Mouse (Mus musculus) kidney, postnatal 10 days (tissue): ENCODE data around the gene Nme1.
"Not testable (repeated sequence)": the region's sequence is repeated elsewhere in the genome, so short reads cannot be mapped to it uniquely, and the experiment has no call there.

Experiments used
- DNase-seq: peaks from one replicate; pipeline ENCODE4 v3.0.0; 2021; ENCODE audit warnings: mixed read lengths

The Nme1 gene

GRCm38 (mm10) chr11:93963013-93963412 lies 5.3 kb downstream of the Nme1 start:
- no peak for DNase-seq

- no peak for DNase-seq
Observed at GRCm38 (mm10) chr11:93961482-93961881, 6.8 kb downstream of the Nme1 start.

- DNase-seq: no peak
Observed at GRCm38 (mm10) chr11:93957746-93958145, 10.6 kb downstream of the Nme1 start.

- DNase-seq: no peak
Observed at GRCm38 (mm10) chr11:93957031-93957555, 11.2 kb downstream of the Nme1 start.

GRCm38 (mm10) chr11:93956159-93956558 lies 12.2 kb downstream of the Nme1 start, which contains the start of gene Nme2:
Gene Nme2 (minus strand): TSS chr11:93956259.
- no peak for DNase-seq

- peak; percentile 97 for DNase-seq
Observed at GRCm38 (mm10) chr11:93955256-93956150, 12.8 kb downstream of the Nme1 start.

GRCm38 (mm10) chr11:93954738-93955255 lies 13.5 kb downstream of the Nme1 start:
- no peak for DNase-seq

GRCm38 (mm10) chr11:93952376-93952775 lies 15.9 kb downstream of the Nme1 start:
- DNase-seq: no peak

- no peak for DNase-seq
Observed at GRCm38 (mm10) chr11:93950045-93950444, 18.3 kb downstream of the Nme1 start.

GRCm38 (mm10) chr11:93948887-93949567 lies 19.3 kb downstream of the Nme1 start:
- no peak for DNase-seq

GRCm38 (mm10) chr11:93944986-93945385 lies 23.3 kb downstream of the Nme1 start:
- DNase-seq: no peak

GRCm38 (mm10) chr11:93940906-93941305 lies 27.4 kb downstream of the Nme1 start:
- no peak for DNase-seq

- no peak for DNase-seq
Observed at GRCm38 (mm10) chr11:93929106-93929505, 39.2 kb downstream of the Nme1 start.

- DNase-seq: not testable (repeated sequence)
Observed at GRCm38 (mm10) chr11:93915019-93915418, 53.3 kb downstream of the Nme1 start.

GRCm38 (mm10) chr11:93911603-93912002 lies 56.7 kb downstream of the Nme1 start:
- DNase-seq: no peak

GRCm38 (mm10) chr11:93908829-93909228 lies 59.5 kb downstream of the Nme1 start:
- no peak for DNase-seq

GRCm38 (mm10) chr11:93907839-93908238 lies 60.5 kb downstream of the Nme1 start:
- DNase-seq: no peak
